Mouse (Mus musculus): ENCODE measurements around the gene Hoxa7. TPM values are rescaled to one million over a fixed set of nuclear protein-coding genes. Genes with fewer than 3 reads are reported as not detected.

Hoxa7 gene
- total RNA-seq, 1 experiment = 0.89 TPM

- H3K4me1 ChIP-seq (ENCODE audit: control insufficient read depth in 2 of 2, insufficient read depth in 2 of 2, low read length in 2 of 2, poor library complexity in 1 of 2) = peaks cover 0 to 4% of the 10 kb centered on the region in 2 experiments; a peak in 1 of 4 replicates
- no peaks in the 10 kb centered on the region for H3K9me3 ChIP-seq (ENCODE audit: control insufficient read depth, insufficient read depth, low read depth, low read length)
- in situ Hi-C loops (cut with MboI; ENCODE audit: low sequenced_read_pairs in 2 of 2, unreplicated experiment in 2 of 2) = loop anchor here in 1 of 2 experiments (25.0 kb wide), 1 partner anchor 592 kb away; no protein-coding TSS in a partner anchor
- no peak within 1 kb of the TSS for H3K27ac ChIP-seq (ENCODE audit: insufficient read depth, low read depth, low read length, poor library complexity, severe bottlenecking)
- no peak for DNase-seq (ENCODE audit: low read depth, low spot score)
- H3K4me3 ChIP-seq (ENCODE audit: insufficient read depth in 1 of 2, low read depth in 1 of 2, low read length in 2 of 2, poor library complexity in 1 of 2, severe bottlenecking in 1 of 2) = peak within 1 kb of the TSS; percentile 54 to 72
- TF ChIP-seq ZC3H11A (IDR thresholded peaks at IDR 0.05; ENCODE audit: borderline replicate concordance, low read depth, low read length) (peak; percentile 68; the same call in 1 of the 2 replicates), CHD2 (IDR thresholded peaks at IDR 0.05; ENCODE audit: low read depth, low read length) (no peak)
- peak within 1 kb of the TSS; percentile 30 for H3K9ac ChIP-seq (ENCODE audit: insufficient read depth, low read depth, low read length, poor library complexity, severe bottlenecking)
- H3K36me3 ChIP-seq (ENCODE audit: control insufficient read depth, insufficient read depth, low read length, poor library complexity, severe bottlenecking) = no peaks in the 10 kb centered on the region
These were observed 17.5 kb downstream of the Hoxa7 start, which contains the start of gene Hoxa5 for GRCm38 (mm10) chr6:52204050-52204752. Hoxa5 (minus strand) TSS chr6:52204587.

GRCm38 (mm10) chr6:52203371-52204049, 18.1 kb downstream of the Hoxa7 start:
- Histone ChIP-seq H3K36me3 (ENCODE audit: control insufficient read depth, insufficient read depth, low read length, poor library complexity, severe bottlenecking) (no peaks in the 10 kb centered on the region), H3K4me3 (ENCODE audit: insufficient read depth in 1 of 2, low read depth in 1 of 2, low read length in 2 of 2, poor library complexity in 1 of 2, severe bottlenecking in 1 of 2) (peak overlapping the region; percentile 54 to 72), H3K9ac (ENCODE audit: insufficient read depth, low read depth, low read length, poor library complexity, severe bottlenecking) (peak overlapping the region; percentile 30), H3K9me3 (ENCODE audit: control insufficient read depth, insufficient read depth, low read depth, low read length) (no peaks in the 10 kb centered on the region), H3K4me1 (ENCODE audit: control insufficient read depth in 2 of 2, insufficient read depth in 2 of 2, low read length in 2 of 2, poor library complexity in 1 of 2) (peaks cover 0 to 4% of the 10 kb centered on the region in 2 experiments; a peak in 1 of 4 replicates), H3K27ac (ENCODE audit: insufficient read depth, low read depth, low read length, poor library complexity, severe bottlenecking) (no peak overlapping the region)
- in situ Hi-C loops (cut with MboI; ENCODE audit: low sequenced_read_pairs in 2 of 2, unreplicated experiment in 2 of 2) = loop anchor here in 1 of 2 experiments (25.0 kb wide), 1 partner anchor 591 kb away; no protein-coding TSS in a partner anchor
- DNase-seq (ENCODE audit: low read depth, low spot score) = no peak
- TF ChIP-seq ZC3H11A (IDR thresholded peaks at IDR 0.05; ENCODE audit: borderline replicate concordance, low read depth, low read length) (no peak), CHD2 (IDR thresholded peaks at IDR 0.05; ENCODE audit: low read depth, low read length) (no peak), MAFK (IDR thresholded peaks at IDR 0.05; ENCODE audit: insufficient read depth, low read depth, low read length) (no peak), ZNF384 (IDR thresholded peaks at IDR 0.05; ENCODE audit: low read depth, low read length) (no peak), HCFC1 (IDR thresholded peaks at IDR 0.05; ENCODE audit: borderline replicate concordance, insufficient read depth, low read length) (no peak)

GRCm38 (mm10) chr6:52203121-52203370, 18.6 kb downstream of the Hoxa7 start:
- TF ChIP-seq ZC3H11A (IDR thresholded peaks at IDR 0.05; ENCODE audit: borderline replicate concordance, low read depth, low read length) (no peak), HCFC1 (IDR thresholded peaks at IDR 0.05; ENCODE audit: borderline replicate concordance, insufficient read depth, low read length) (no peak)
- H3K27ac ChIP-seq (ENCODE audit: insufficient read depth, low read depth, low read length, poor library complexity, severe bottlenecking) = no peak overlapping the region
- H3K4me1 ChIP-seq (ENCODE audit: control insufficient read depth in 2 of 2, insufficient read depth in 2 of 2, low read length in 2 of 2, poor library complexity in 1 of 2) = peaks cover 0 to 4% of the 10 kb centered on the region in 2 experiments; a peak in 1 of 4 replicates
- H3K36me3 ChIP-seq (ENCODE audit: control insufficient read depth, insufficient read depth, low read length, poor library complexity, severe bottlenecking) = no peaks in the 10 kb centered on the region
- H3K4me3 ChIP-seq (ENCODE audit: insufficient read depth in 1 of 2, low read depth in 1 of 2, low read length in 2 of 2, poor library complexity in 1 of 2, severe bottlenecking in 1 of 2) = peak overlapping the region in 1 of 2 experiments; percentile 54; a peak in 3 of 4 replicates
- DNase-seq (ENCODE audit: low read depth, low spot score) = no peak
- no peaks in the 10 kb centered on the region for H3K9me3 ChIP-seq (ENCODE audit: control insufficient read depth, insufficient read depth, low read depth, low read length)
- in situ Hi-C loops (cut with MboI; ENCODE audit: low sequenced_read_pairs in 2 of 2, unreplicated experiment in 2 of 2) = loop anchor here in 1 of 2 experiments (25.0 kb wide), 1 partner anchor 591 kb away; no protein-coding TSS in a partner anchor
- no peak overlapping the region for H3K9ac ChIP-seq (ENCODE audit: insufficient read depth, low read depth, low read length, poor library complexity, severe bottlenecking)

DNA sequence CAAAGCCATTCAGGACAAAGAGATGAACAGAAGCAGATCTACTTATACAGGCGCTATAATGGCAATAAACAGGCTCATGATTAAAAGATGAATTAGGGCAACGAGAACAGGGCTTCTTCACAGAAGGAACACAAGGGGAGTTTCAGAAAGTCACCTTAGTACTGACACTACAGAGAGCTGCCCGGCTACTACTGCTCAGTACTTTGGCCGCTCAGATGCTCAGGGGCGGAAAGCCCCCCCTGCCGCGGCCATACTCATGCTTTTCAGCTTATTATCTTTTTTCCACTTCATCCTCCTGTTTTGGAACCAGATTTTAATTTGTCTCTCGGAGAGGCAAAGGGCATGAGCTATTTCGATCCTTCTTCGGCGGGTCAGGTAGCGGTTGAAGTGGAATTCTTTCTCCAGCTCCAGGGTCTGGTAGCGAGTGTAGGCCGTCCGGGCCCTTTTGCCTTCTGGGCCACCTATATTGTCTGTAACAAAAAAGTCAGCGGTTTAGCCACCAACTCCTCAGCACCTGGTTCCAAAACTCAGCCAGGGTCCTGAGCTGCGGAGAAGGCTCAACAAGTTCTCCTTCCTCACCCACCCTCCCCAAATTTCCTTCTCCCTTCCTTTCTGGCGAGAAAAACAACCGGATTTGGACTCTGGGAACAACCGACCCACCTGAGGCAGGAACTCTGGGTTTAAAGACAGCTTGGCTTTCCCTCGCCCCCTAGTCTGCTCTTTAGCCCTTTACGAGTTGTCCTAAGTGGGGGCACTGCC, 19.1 kb downstream of the Hoxa7 start:
- H3K9me3 ChIP-seq (ENCODE audit: control insufficient read depth, insufficient read depth, low read depth, low read length) = no peaks in the 10 kb centered on the region
- no peak for DNase-seq (ENCODE audit: low read depth, low spot score)
- H3K4me3 ChIP-seq (ENCODE audit: insufficient read depth in 1 of 2, low read depth in 1 of 2, low read length in 2 of 2, poor library complexity in 1 of 2, severe bottlenecking in 1 of 2) = peak overlapping the region in 1 of 2 experiments; percentile 6; a peak in 1 of 4 replicates
- TF ChIP-seq ZNF384 (IDR thresholded peaks at IDR 0.05; ENCODE audit: low read depth, low read length) (no peak), ZC3H11A (IDR thresholded peaks at IDR 0.05; ENCODE audit: borderline replicate concordance, low read depth, low read length) (no peak), HCFC1 (IDR thresholded peaks at IDR 0.05; ENCODE audit: borderline replicate concordance, insufficient read depth, low read length) (no peak), MAFK (IDR thresholded peaks at IDR 0.05; ENCODE audit: insufficient read depth, low read depth, low read length) (no peak), CHD2 (IDR thresholded peaks at IDR 0.05; ENCODE audit: low read depth, low read length) (no peak)
- in situ Hi-C loops (cut with MboI; ENCODE audit: low sequenced_read_pairs in 2 of 2, unreplicated experiment in 2 of 2) = loop anchor here in 1 of 2 experiments (25.0 kb wide), 1 partner anchor 590 kb away; no protein-coding TSS in a partner anchor
- no peaks in the 10 kb centered on the region for H3K36me3 ChIP-seq (ENCODE audit: control insufficient read depth, insufficient read depth, low read length, poor library complexity, severe bottlenecking)
- no peak overlapping the region for H3K9ac ChIP-seq (ENCODE audit: insufficient read depth, low read depth, low read length, poor library complexity, severe bottlenecking)
- H3K27ac ChIP-seq (ENCODE audit: insufficient read depth, low read depth, low read length, poor library complexity, severe bottlenecking) = no peak overlapping the region
- H3K4me1 ChIP-seq (ENCODE audit: control insufficient read depth in 2 of 2, insufficient read depth in 2 of 2, low read length in 2 of 2, poor library complexity in 1 of 2) = peaks cover 0 to 4% of the 10 kb centered on the region in 2 experiments; a peak in 1 of 4 replicates

Measured in ES-E14 (cell line).